Mouse (Mus musculus) heart, adult 8-10 months (tissue): Measurements from ENCODE around the gene Gm45015. TPM values are rescaled to one million over a fixed set of nuclear protein-coding genes. Genes with fewer than 3 reads are reported as not detected.
"Not testable (repeated sequence)": the region's sequence is repeated elsewhere in the genome, so short reads cannot be mapped to it uniquely, and the experiment has no call there.

Experiments
- DNase-seq: peaks from one replicate; pipeline ENCODE4 v3.0.0; 2022; ENCODE audit warnings: low spot score
- total RNA-seq, 4 experiments: library from RNA; stranded (reverse); gene quantifications; 2 replicates each; pipeline ENCODE4 v1.2.4; 2022

Gm45015 gene
- total RNA-seq = not detected

GRCm38 (mm10) chrX:73336740-73337139, at the start of gene Gm45015:
Gene Gm45015, minus strand, starts transcription at chrX:73336840.
- no peak for DNase-seq

- no peak for DNase-seq
These were observed 48.3 kb upstream of the Gm45015 start for GRCm38 (mm10) chrX:73384924-73385323.

GRCm38 (mm10) chrX:73384419-73384818, 47.8 kb upstream of the Gm45015 start:
- no peak for DNase-seq

GRCm38 (mm10) chrX:73363291-73363690, 26.7 kb upstream of the Gm45015 start:
- no peak for DNase-seq

- no peak for DNase-seq
These were observed 20.1 kb upstream of the Gm45015 start for GRCm38 (mm10) chrX:73356719-73357118.

GRCm38 (mm10) chrX:73356163-73356562, 19.5 kb upstream of the Gm45015 start:
- no peak for DNase-seq

- DNase-seq = no peak
These were observed 7.7 kb upstream of the Gm45015 start for GRCm38 (mm10) chrX:73344346-73344745.

GRCm38 (mm10) chrX:73343802-73344201, 7.2 kb upstream of the Gm45015 start:
- no peak for DNase-seq

- DNase-seq = peak; percentile 1
These were observed 6.5 kb upstream of the Gm45015 start for GRCm38 (mm10) chrX:73342941-73343735.

GRCm38 (mm10) chrX:73342483-73342895, 5.8 kb upstream of the Gm45015 start, which contains the start of gene Zfp275:
Gene Zfp275, plus strand, starts transcription at chrX:73342621.
- DNase-seq = peak; percentile 62

- DNase-seq = no peak
These were observed 5.4 kb upstream of the Gm45015 start for GRCm38 (mm10) chrX:73342068-73342467.

- DNase-seq = no peak
These were observed 4.8 kb upstream of the Gm45015 start for GRCm38 (mm10) chrX:73341473-73341872.

GRCm38 (mm10) chrX:73333548-73333947, 3.1 kb downstream of the Gm45015 start:
- no peak for DNase-seq

- no peak for DNase-seq
These were observed 9.4 kb downstream of the Gm45015 start for GRCm38 (mm10) chrX:73327215-73327614.

- DNase-seq = no peak
These were observed 15.6 kb downstream of the Gm45015 start for GRCm38 (mm10) chrX:73321029-73321428.

GRCm38 (mm10) chrX:73312522-73312921, 24.1 kb downstream of the Gm45015 start:
- DNase-seq = peak; percentile 11

GRCm38 (mm10) chrX:73295745-73296144, 40.9 kb downstream of the Gm45015 start:
- DNase-seq = not testable (repeated sequence)

- not testable (repeated sequence) for DNase-seq
These were observed 43.8 kb downstream of the Gm45015 start, which contains the start of the genes Xlr5a and Xlr5c for GRCm38 (mm10) chrX:73292876-73293275. Gene Xlr5a, minus strand, starts transcription at chrX:73292976. Gene Xlr5c, minus strand, starts transcription at chrX:73292976.

Other genes starting within 250 kb of the Gm45015 start
- 1 to 10 TPM in 1 of 4 experiments, under 1 TPM in 2, not detected in 1; 0.25 to 2.1 (median 0.86) TPM for gene Xlr3a, start 239.7 kb downstream of the Gm45015 start, total RNA-seq
- not detected for gene Gm14685, start 219.8 kb downstream of the Gm45015 start, total RNA-seq
- gene Xlr5b, start 188.0 kb downstream of the Gm45015 start, total RNA-seq = not detected
- gene DXBay18, start 187.4 kb downstream of the Gm45015 start, total RNA-seq = not detected
- gene Spin2d, start 159.9 kb downstream of the Gm45015 start, total RNA-seq = not detected
- 1 to 10 TPM in 2 of 4 experiments, under 1 TPM in 2; 0.27 to 1.8 (median 1.2) TPM for gene Xlr3b, start 144.6 kb downstream of the Gm45015 start, total RNA-seq
- gene Xlr4b, start 122.5 kb downstream of the Gm45015 start, total RNA-seq = 1 to 10 TPM in 1 of 4 experiments, under 1 TPM in 1, not detected in 2; 0.17 to 1.5 TPM
- gene F8a, start 108.5 kb downstream of the Gm45015 start, total RNA-seq = 1 to 10 TPM; 6.9 to 7.6 (median 7.3) TPM
- gene Xlr4c, start 93.7 kb downstream of the Gm45015 start, total RNA-seq = not detected
- not detected for gene Xlr3c, start 71.5 kb downstream of the Gm45015 start, total RNA-seq
- gene Xlr5a, start 43.9 kb downstream of the Gm45015 start, total RNA-seq = not detected
- not detected for gene Xlr5c, start 43.9 kb downstream of the Gm45015 start, total RNA-seq
- 1 to 10 TPM; 6.1 to 7.5 (median 6.7) TPM for gene Zfp275, start 5.8 kb upstream of the Gm45015 start, total RNA-seq
- gene Gm18336, start 61.9 kb upstream of the Gm45015 start, total RNA-seq = not detected
- not detected for gene Zfp92, start 74.3 kb upstream of the Gm45015 start, total RNA-seq
- gene Trex2, start 98.5 kb upstream of the Gm45015 start, total RNA-seq = not detected
- 1 to 10 TPM; 5.0 to 6.3 (median 5.4) TPM for gene Haus7, start 122.2 kb upstream of the Gm45015 start, total RNA-seq
- 100 to 1,000 TPM; 152 to 198 (median 182) TPM for gene Bgn, start 146.8 kb upstream of the Gm45015 start, total RNA-seq
- under 1 TPM; 0.16 to 0.53 (median 0.21) TPM for gene Atp2b3, start 166.2 kb upstream of the Gm45015 start, total RNA-seq